Mouse (Mus musculus) left cerebral cortex, postnatal 14 days (tissue): Measurements from ENCODE around the gene Efcab12. TPM values are rescaled to one million over a fixed set of nuclear protein-coding genes. Genes with fewer than 3 reads are reported as not detected.

ENCODE experiments used
- DNase-seq, 2 experiments: peaks; one replicate each; pipeline ENCODE4 v3.0.0; 2021 to 2022; ENCODE audit warnings: low spot score in 2 of 2, mixed read lengths in 1 of 2
- intact Hi-C: fragments of 180-260 bp; cut with DNase I; formaldehyde crosslinking; loops from one replicate; pipeline ENCODE4 v1.15.1; 2025
- microRNA-seq, 2 experiments: library from miRNA; unstranded; fragments of <30 nt; microRNA quantifications; one replicate each; pipeline ENCODE4 v1.2.0; 2022
- total RNA-seq, 2 experiments: library from RNA; stranded (reverse); gene quantifications; 2 replicates each; pipeline ENCODE4 v1.2.3; 2021

The Efcab12 gene
- total RNA-seq, 2 experiments from 2014 or later, result 3.4 to 4.8 TPM

DNA sequence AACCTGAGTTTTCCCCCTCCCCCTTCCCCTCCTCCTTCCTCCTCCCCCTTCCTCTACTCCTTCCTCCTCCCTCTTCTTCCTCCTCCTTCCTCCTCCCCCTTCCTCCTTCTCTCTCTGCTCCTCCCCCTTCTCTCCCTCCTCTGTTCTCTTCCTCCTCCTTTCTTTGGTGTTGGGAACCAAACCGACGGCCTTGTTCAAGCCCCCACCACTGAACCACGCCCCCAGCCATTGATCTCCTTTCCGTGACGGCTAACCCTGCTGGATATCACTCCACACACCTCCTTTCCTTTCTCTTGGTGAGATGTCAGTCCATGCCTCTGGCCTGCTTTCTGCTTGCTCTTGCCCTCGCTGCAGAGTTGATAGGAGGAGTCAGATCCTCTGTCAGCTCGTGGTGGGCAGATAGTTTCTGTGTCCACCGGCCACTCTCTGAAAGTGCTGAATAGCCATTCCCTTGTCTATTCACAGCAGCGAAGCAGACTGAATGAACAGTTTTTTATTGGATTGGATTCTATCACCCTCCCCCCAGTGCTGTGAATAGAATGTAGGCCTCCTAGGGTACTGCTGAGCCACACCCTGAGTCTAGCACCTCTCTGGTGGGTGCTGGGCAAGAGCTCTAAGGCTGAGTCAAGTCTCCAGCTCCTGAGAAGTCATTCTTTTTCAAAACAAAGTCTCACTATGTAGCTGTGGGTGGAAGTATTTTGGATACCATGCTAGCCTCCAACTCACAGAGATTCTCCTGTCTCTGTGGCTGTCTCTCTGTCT, 76.0 kb downstream of the Efcab12 start, which contains the start of gene Tmem40:
Gene Tmem40, minus strand, starts transcription at position 416 of the 762 bp plus-strand sequence.
- peak in 1 of 2 experiments; percentile 20 for DNase-seq

DNA sequence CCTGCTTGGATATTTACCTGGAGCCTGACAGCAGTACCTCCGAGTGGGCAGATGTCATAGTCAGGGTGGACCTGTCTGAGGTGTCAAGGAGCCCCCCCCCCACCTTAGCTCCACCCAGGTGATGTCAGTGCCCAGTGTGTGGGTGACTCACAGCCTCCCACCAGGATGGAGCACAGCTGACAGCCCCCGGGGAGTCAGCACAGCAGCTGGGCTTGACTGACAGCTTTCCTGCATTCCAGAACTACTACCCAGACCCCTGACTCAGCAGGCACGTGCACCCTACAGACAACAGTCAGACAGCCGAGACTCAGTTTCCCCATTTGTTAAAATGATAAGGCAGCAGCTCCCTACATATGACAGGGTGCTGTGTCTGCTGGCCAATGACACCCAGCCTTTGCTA, 77.2 kb downstream of the Efcab12 start:
- intact Hi-C loops, result no loop called here

More for the DNA sequence above, 76.0 kb downstream of the Efcab12 start, which contains the start of gene Tmem40:
- intact Hi-C loops, result no loop called here

More for the DNA sequence above, 77.2 kb downstream of the Efcab12 start:
- no peak for DNase-seq

Small RNA genes lying within 50 kb of the gene (microRNA-seq; reads per million reads assigned to microRNA genes)
- 0 reads per million in 2 experiments for gene Mir7660

Other genes starting within 250 kb of the Efcab12 start
- not detected for gene Mkrn2os, start 245.8 kb downstream of the Efcab12 start, total RNA-seq
- 10 to 100 TPM; 35.5 to 42.0 TPM for gene Mkrn2, start 236.5 kb downstream of the Efcab12 start, total RNA-seq
- 100 to 1,000 TPM; 101 to 109 TPM for gene Raf1, start 161.8 kb downstream of the Efcab12 start, total RNA-seq
- 1 to 10 TPM; 2.1 TPM for gene Tmem40, start 76.0 kb downstream of the Efcab12 start, total RNA-seq
- gene Cand2, start 63.9 kb downstream of the Efcab12 start, total RNA-seq, result 1 to 10 TPM; 2.0 to 2.6 TPM
- 100 to 1,000 TPM; 508 TPM for gene Rpl32, start 29.7 kb downstream of the Efcab12 start, total RNA-seq
- gene Mbd4, start 15.0 kb upstream of the Efcab12 start, total RNA-seq, result 1 to 10 TPM; 7.4 to 8.1 TPM
- gene Ift122, start 15.1 kb upstream of the Efcab12 start, total RNA-seq, result 10 to 100 TPM; 31.6 to 35.1 TPM
- under 1 TPM; 0.25 to 0.64 TPM for gene Rho, start 93.3 kb upstream of the Efcab12 start, total RNA-seq
- not detected for gene H1foo, start 106.5 kb upstream of the Efcab12 start, total RNA-seq
- gene Plxnd1, start 156.6 kb upstream of the Efcab12 start, total RNA-seq, result 100 to 1,000 TPM; 156 to 174 TPM